Mouse (Mus musculus): ENCODE results near the gene Spred2.

DNA sequence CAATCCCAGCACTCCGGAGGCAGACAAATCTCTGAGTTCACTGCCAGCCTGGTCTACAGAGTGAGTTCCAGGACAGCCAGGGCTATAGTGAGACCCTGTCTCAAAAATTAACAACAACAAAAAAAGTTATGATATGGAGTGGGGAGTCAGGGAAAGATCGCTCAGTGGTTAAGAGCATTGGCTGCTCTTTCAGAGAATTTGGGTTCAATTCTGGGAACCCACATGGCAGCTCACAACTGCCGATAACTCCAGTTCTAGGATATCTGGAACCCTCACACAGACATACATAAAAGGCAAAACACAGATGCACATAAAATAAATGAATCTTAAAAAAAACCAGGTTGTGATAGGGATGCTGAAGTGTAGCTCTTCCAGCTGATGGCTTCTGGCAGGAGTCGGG, 104.8 kb downstream of the Spred2 start:
- no peak for TF ChIP-seq TAL1 (IDR thresholded peaks at IDR 0.05; ENCODE audit: low read length)
- no peak for TF ChIP-seq GATA1 (IDR thresholded peaks at IDR 0.05; ENCODE audit: low read length)
